16 mouse cellular contexts compared by ENCODE assay signal in genomic region chr14:24185514-24185913, GRCm38 (mm10).
A peak's percentile ranks its signal among the peaks of the same experiment; 100 is the strongest.
DNase-seq lines count a peak whose midpoint lies in the region; ATAC-seq and TF ChIP-seq lines count a peak whose summit lies in the region.
"Had no signal": no experiment of that assay in that cellular context is flagged by ENCODE, and none has a peak within 500 bp of the region (broad histone marks: within the 10 kb centered on the region; RNA-seq: fewer than 3 reads in every experiment).

No protein-coding gene starts in this region.

- H3K27me3 ChIP-seq in hindbrain, embryonic 10.5 days (ENCODE audit: insufficient read depth, poor library complexity, severe bottlenecking), result no peaks in the 10 kb centered on the region
- H3K27me3 ChIP-seq in hindbrain, postnatal 0 days (ENCODE audit: insufficient read depth, low read length), result no peaks in the 10 kb centered on the region
- H3K27me3 ChIP-seq in neural tube, embryonic 12.5 days (replicated peaks), result no peaks in the 10 kb centered on the region
- no peaks in the 10 kb centered on the region for H3K27me3 ChIP-seq in intestine, embryonic 15.5 days (replicated peaks)
- no peaks in the 10 kb centered on the region for H3K27me3 ChIP-seq in stomach, postnatal 0 days (ENCODE audit: control insufficient read depth, insufficient read depth, low read length)
- H3K27me3 ChIP-seq: heart, embryonic 15.5 days; kidney, embryonic 15.5 days; liver, embryonic 15.5 days had no signal

- no peak overlapping the region for H3K4me2 ChIP-seq in hindbrain, postnatal 0 days (ENCODE audit: low read depth, low read length)
- H3K4me2 ChIP-seq in neural tube, embryonic 12.5 days (replicated peaks), result no peak overlapping the region
- H3K4me2 ChIP-seq in intestine, embryonic 15.5 days (replicated peaks), result peak overlapping the region; percentile 6; the same call in 1 of the 2 replicates
- H3K4me2 ChIP-seq in stomach, postnatal 0 days (replicated peaks; ENCODE audit: low read depth), result no peak overlapping the region
- H3K4me2 ChIP-seq: heart, embryonic 15.5 days; kidney, embryonic 15.5 days; liver, embryonic 15.5 days had no signal

- H3K4me1 ChIP-seq in hindbrain, embryonic 10.5 days (replicated peaks), result peaks cover 20% of the 10 kb centered on the region
- H3K4me1 ChIP-seq in hindbrain, postnatal 0 days (ENCODE audit: insufficient read depth, low read length), result no peaks in the 10 kb centered on the region
- peaks cover 3% of the 10 kb centered on the region; the same call in 1 of the 2 replicates for H3K4me1 ChIP-seq in neural tube, embryonic 12.5 days
- peaks cover 14% of the 10 kb centered on the region for H3K4me1 ChIP-seq in intestine, embryonic 15.5 days (replicated peaks)
- no peaks in the 10 kb centered on the region for H3K4me1 ChIP-seq in stomach, postnatal 0 days (replicated peaks; ENCODE audit: control insufficient read depth, insufficient read depth)

- TF ChIP-seq CTCF in hindbrain, postnatal 0 days (IDR thresholded peaks at IDR 0.05; ENCODE audit: low read depth), result no peak
- no peak for TF ChIP-seq CTCF in stomach, postnatal 0 days (IDR thresholded peaks at IDR 0.05; ENCODE audit: low read depth)

- H3K4me3 ChIP-seq in hindbrain, embryonic 10.5 days, result no peak overlapping the region
- H3K4me3 ChIP-seq in hindbrain, postnatal 0 days (ENCODE audit: low read length), result no peak overlapping the region
- H3K4me3 ChIP-seq in neural tube, embryonic 12.5 days, result no peak overlapping the region
- no peak overlapping the region for H3K4me3 ChIP-seq in intestine, embryonic 15.5 days (replicated peaks)
- no peak overlapping the region for H3K4me3 ChIP-seq in stomach, postnatal 0 days (ENCODE audit: low read depth, low read length)
- H3K4me3 ChIP-seq: erythroblast, embryonic 14.5 days; heart, embryonic 15.5 days; kidney, embryonic 15.5 days; liver, embryonic 15.5 days; myocyte had no signal

- H3K27ac ChIP-seq in hindbrain, embryonic 10.5 days, result peak overlapping the region; percentile 72
- no peak overlapping the region for H3K27ac ChIP-seq in hindbrain, postnatal 0 days
- no peak overlapping the region for H3K27ac ChIP-seq in neural tube, embryonic 12.5 days
- peak overlapping the region; percentile 60; the same call in 1 of the 2 replicates for H3K27ac ChIP-seq in intestine, embryonic 15.5 days
- peak overlapping the region; percentile 40; the same call in 1 of the 2 replicates for H3K27ac ChIP-seq in stomach, postnatal 0 days (replicated peaks)
- H3K27ac ChIP-seq: heart, embryonic 15.5 days; kidney, embryonic 15.5 days; liver, embryonic 15.5 days had no signal

- no peak overlapping the region for H3K9ac ChIP-seq in hindbrain, postnatal 0 days (replicated peaks; ENCODE audit: low read length)
- H3K9ac ChIP-seq in neural tube, embryonic 12.5 days, result 0 out of 2 replicates have a peak overlapping the region, but pooled peaks have one; percentile 13
- H3K9ac ChIP-seq in intestine, embryonic 15.5 days, result no peak overlapping the region
- no peak overlapping the region for H3K9ac ChIP-seq in stomach, postnatal 0 days (ENCODE audit: low read length)
- H3K9ac ChIP-seq: heart, embryonic 15.5 days; kidney, embryonic 15.5 days; liver, embryonic 15.5 days had no signal

- no peak for DNase-seq in hindbrain, embryonic 10.5 days (ENCODE audit: low spot score)
- no peak for DNase-seq in hindbrain, postnatal 0 days (ENCODE audit: low spot score)
- no peak for DNase-seq in neural tube, embryonic 10.5 days (ENCODE audit: extremely low spot score, low spot score)
- DNase-seq in stomach, postnatal 0 days (ENCODE audit: low spot score), result peak; percentile 67
- DNase-seq in left cerebral cortex, adult 8-10 months (ENCODE audit: low spot score in 2 of 2), result no peak
- no peak for DNase-seq in heart, adult 8-10 months (ENCODE audit: low spot score)
- DNase-seq: gastrocnemius, postnatal 36 days; right cerebral cortex, postnatal 4 days had no signal

- H3K9me3 ChIP-seq in hindbrain, embryonic 10.5 days, result no peaks in the 10 kb centered on the region
- no peaks in the 10 kb centered on the region for H3K9me3 ChIP-seq in hindbrain, postnatal 0 days (ENCODE audit: low read length)
- H3K9me3 ChIP-seq in neural tube, embryonic 12.5 days, result no peaks in the 10 kb centered on the region
- no peaks in the 10 kb centered on the region for H3K9me3 ChIP-seq in intestine, embryonic 15.5 days
- H3K9me3 ChIP-seq in stomach, postnatal 0 days (ENCODE audit: control insufficient read depth, low read length), result no peaks in the 10 kb centered on the region
- H3K9me3 ChIP-seq: heart, embryonic 15.5 days; kidney, embryonic 15.5 days; liver, embryonic 15.5 days had no signal

- no peak for ATAC-seq in hindbrain, postnatal 0 days
- ATAC-seq in neural tube, embryonic 12.5 days (ENCODE audit: low FRiP score, low read depth), result no peak
- peak; percentile 85 for ATAC-seq in intestine, embryonic 15.5 days
- peak; percentile 77 for ATAC-seq in stomach, postnatal 0 days (ENCODE audit: low FRiP score, low TSS enrichment)
- ATAC-seq: hindbrain, embryonic 16.5 days had no signal

- peaks cover 18% of the 10 kb centered on the region for H3K36me3 ChIP-seq in hindbrain, embryonic 10.5 days
- H3K36me3 ChIP-seq in hindbrain, postnatal 0 days (ENCODE audit: insufficient read depth, low read length), result no peaks in the 10 kb centered on the region
- peaks cover 9% of the 10 kb centered on the region for H3K36me3 ChIP-seq in neural tube, embryonic 12.5 days
- H3K36me3 ChIP-seq in intestine, embryonic 15.5 days, result 0 out of 2 replicates have a peak, but pooled peaks cover 3% of the 10 kb centered on the region
- H3K36me3 ChIP-seq in stomach, postnatal 0 days (ENCODE audit: control insufficient read depth, insufficient read depth, low read length), result no peaks in the 10 kb centered on the region
- H3K36me3 ChIP-seq: heart, embryonic 15.5 days; liver, embryonic 15.5 days had no signal

- 46% methylated on average over 4 of the region's 4 CpGs for WGBS in hindbrain, embryonic 10.5 days
- WGBS in hindbrain, postnatal 0 days, result 58% methylated on average over 4 of the region's 4 CpGs
- WGBS in neural tube, embryonic 12.5 days, result 60% methylated on average over 4 of the region's 4 CpGs
- 35% methylated on average over 4 of the region's 4 CpGs for WGBS in intestine, embryonic 15.5 days
- WGBS in stomach, postnatal 0 days, result 36% methylated on average over 4 of the region's 4 CpGs

- no peak for TF ChIP-seq EP300 in stomach, postnatal 0 days (optimal IDR thresholded peaks at IDR 0.05)

Comparison
In these comparisons a context has a peak if more than half of its experiments do, and no peak if none do; other contexts are left out.
1. H3K27ac ChIP-seq: peak in hindbrain, embryonic 10.5 days (single experiment), intestine, embryonic 15.5 days (single experiment) and stomach, postnatal 0 days (single experiment); none in hindbrain, postnatal 0 days (single experiment) and neural tube, embryonic 12.5 days (single experiment).
2. ATAC-seq: peak in intestine, embryonic 15.5 days (single experiment) and stomach, postnatal 0 days (single experiment); none in hindbrain, postnatal 0 days (single experiment) and neural tube, embryonic 12.5 days (single experiment).